In genomic region chr9:41328056-41328455, GRCm38 (mm10) we compare ENCODE assay signal across 10 mouse cellular contexts.
DNase-seq lines count a peak whose midpoint lies in the region; ATAC-seq lines count a peak whose summit lies in the region.
"Had no signal": no experiment of that assay in that cellular context is flagged by ENCODE, and none has a peak within 500 bp of the region (broad histone marks: within the 10 kb centered on the region; RNA-seq: fewer than 3 reads in every experiment).

No protein-coding gene starts in this region.

- no peaks in the 10 kb centered on the region for H3K9me3 ChIP-seq in forebrain, embryonic 15.5 days
- H3K9me3 ChIP-seq in limb, embryonic 15.5 days = no peaks in the 10 kb centered on the region

- peak; percentile 19 for DNase-seq in embryo, embryonic 10 days (ENCODE audit: low spot score)
- no peak for DNase-seq in embryo, embryonic 9.5 days (ENCODE audit: extremely low spot score)
- peak; percentile 63 for DNase-seq in NIH3T3 (ENCODE audit: low read depth)
- DNase-seq in thymus, postnatal 0 days (ENCODE audit: low spot score) = no peak
- DNase-seq in cerebellum, postnatal 10 days = no peak
- DNase-seq in left cerebral cortex, adult 9 months (ENCODE audit: low spot score in 2 of 2) = no peak
- DNase-seq: kidney, adult 11 months; right cerebral cortex, postnatal 25 days had no signal

- no peaks in the 10 kb centered on the region for H3K27me3 ChIP-seq in forebrain, embryonic 15.5 days
- no peaks in the 10 kb centered on the region for H3K27me3 ChIP-seq in limb, embryonic 15.5 days

- peak overlapping the region; percentile 18; the same call in 1 of the 2 replicates for H3K4me3 ChIP-seq in forebrain, embryonic 15.5 days
- peak overlapping the region; percentile 1 for H3K4me3 ChIP-seq in limb, embryonic 15.5 days

- H3K9ac ChIP-seq in forebrain, embryonic 15.5 days (replicated peaks) = peak overlapping the region; percentile 14; the same call in 1 of the 2 replicates
- no peak overlapping the region for H3K9ac ChIP-seq in limb, embryonic 15.5 days

- WGBS in forebrain, embryonic 15.5 days = 4% methylated on average over 1 of the region's 1 CpGs
- 7% methylated on average over 1 of the region's 1 CpGs for WGBS in limb, embryonic 15.5 days

- H3K4me1 ChIP-seq in forebrain, embryonic 15.5 days = peaks cover 30% of the 10 kb centered on the region
- peaks cover 18% of the 10 kb centered on the region for H3K4me1 ChIP-seq in limb, embryonic 15.5 days

- peak overlapping the region; percentile 47 for H3K27ac ChIP-seq in forebrain, embryonic 15.5 days (replicated peaks)
- H3K27ac ChIP-seq in limb, embryonic 15.5 days = peak overlapping the region; percentile 65

- no peak for ATAC-seq in forebrain, embryonic 15.5 days (replicated peaks)
- no peak for ATAC-seq in limb, embryonic 15.5 days (ENCODE audit: insufficient number of reproducible peaks, low FRiP score, low TSS enrichment, low read depth)

- H3K4me2 ChIP-seq in forebrain, embryonic 15.5 days (replicated peaks) = peak overlapping the region; percentile 40
- H3K4me2 ChIP-seq in limb, embryonic 15.5 days = peak overlapping the region; percentile 23; the same call in 1 of the 2 replicates

- H3K36me3 ChIP-seq in forebrain, embryonic 15.5 days = no peaks in the 10 kb centered on the region
- H3K36me3 ChIP-seq in limb, embryonic 15.5 days = no peaks in the 10 kb centered on the region

Comparison
In these comparisons a context has a peak if more than half of its experiments do, and no peak if none do; other contexts are left out.
1. DNase-seq: peak in embryo, embryonic 10 days (single experiment) and NIH3T3 (single experiment); none in embryo, embryonic 9.5 days (single experiment), thymus, postnatal 0 days (single experiment), cerebellum, postnatal 10 days (0 of 2) and left cerebral cortex, adult 9 months (0 of 2).